Mouse (Mus musculus): ENCODE measurements around the gene Psip1. TPM values are rescaled to one million over a fixed set of nuclear protein-coding genes. Genes with fewer than 3 reads are reported as not detected.
A peak's percentile ranks its signal among the peaks of the same experiment; 100 is the strongest.
"Not testable (repeated sequence)": the region's sequence is repeated elsewhere in the genome, so short reads cannot be mapped to it uniquely, and the experiment has no call there.

The Psip1 gene
- total and polyA plus RNA-seq, 3 experiments, result 54.0 to 161 (median 68.1) TPM

DNA sequence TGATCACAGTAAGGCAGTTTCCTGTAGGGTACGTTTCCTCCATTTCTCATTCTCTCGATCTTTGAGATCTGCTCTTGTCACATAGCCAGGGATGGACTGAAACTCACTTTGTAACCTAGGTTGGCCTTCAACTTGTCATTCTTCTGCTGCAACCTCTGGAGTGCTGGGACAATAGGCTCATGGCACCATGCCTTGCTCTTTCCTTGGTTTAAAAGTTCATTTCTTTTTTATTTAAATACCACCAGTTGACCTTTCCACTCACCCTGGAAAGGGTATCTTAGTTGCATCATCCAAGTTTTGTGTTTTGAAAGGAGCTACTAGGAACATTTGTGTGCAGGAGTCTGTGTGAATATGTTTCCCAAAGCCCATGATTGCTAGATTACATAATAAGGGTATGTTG lies 32.9 kb upstream of the Psip1 start:
- no peak for TF ChIP-seq NRF1 (IDR thresholded peaks at IDR 0.05; ENCODE audit: insufficient read depth, low read depth, low read length, poor library complexity, severe bottlenecking)
- no peak for TF ChIP-seq ETS1 (IDR thresholded peaks at IDR 0.05; ENCODE audit: low read depth, low read length)
- TF ChIP-seq JUND (IDR thresholded peaks at IDR 0.05; ENCODE audit: low read depth, low read length), result no peak
- TF ChIP-seq HCFC1 (IDR thresholded peaks at IDR 0.05; ENCODE audit: low read depth, low read length), result no peak
- TF ChIP-seq TBP (IDR thresholded peaks at IDR 0.05; ENCODE audit: low read depth, low read length), result no peak
- TF ChIP-seq MAZ (IDR thresholded peaks at IDR 0.05; ENCODE audit: low read depth, low read length), result no peak
- TF ChIP-seq MAFK (IDR thresholded peaks at IDR 0.05; ENCODE audit: borderline replicate concordance, low read depth, low read length), result no peak
- no peak for TF ChIP-seq ZMIZ1 (IDR thresholded peaks at IDR 0.05; ENCODE audit: low read depth, low read length)
- no peak for TF ChIP-seq GABPA (IDR thresholded peaks at IDR 0.05; ENCODE audit: low read depth, low read length)
- TF ChIP-seq CHD1 (IDR thresholded peaks at IDR 0.05; ENCODE audit: low read depth, low read length), result no peak
- TF ChIP-seq SIN3A (IDR thresholded peaks at IDR 0.05; ENCODE audit: low read length), result no peak
- TF ChIP-seq UBTF (IDR thresholded peaks at IDR 0.05; ENCODE audit: borderline replicate concordance, insufficient read depth, low read depth, low read length), result no peak
- no peak for TF ChIP-seq RAD21 (IDR thresholded peaks at IDR 0.05; ENCODE audit: low read depth, low read length)
- TF ChIP-seq RCOR1 (IDR thresholded peaks at IDR 0.05; ENCODE audit: low read depth, low read length), result no peak
- no peak for TF ChIP-seq MXI1 (IDR thresholded peaks at IDR 0.05; ENCODE audit: low read depth, low read length)
- TF ChIP-seq KAT2A (conservative IDR thresholded peaks at IDR 0.05; ENCODE audit: low read depth, low read length), result no peak
- DNase-seq (ENCODE audit: low read depth, low spot score), result no peak
- H3K27ac ChIP-seq (ENCODE audit: control insufficient read depth, low read depth, low read length), result no peak overlapping the region
- no peaks in the 10 kb centered on the region for H3K79me2 ChIP-seq (ENCODE audit: control insufficient read depth, insufficient read depth, low read length, poor library complexity)
- H3K9ac ChIP-seq (ENCODE audit: control insufficient read depth, low read depth, low read length, poor library complexity, severe bottlenecking), result no peak overlapping the region
- H3K36me3 ChIP-seq (ENCODE audit: control insufficient read depth in 1 of 2, insufficient read depth in 2 of 2, low read length in 2 of 2), result peaks cover 0 to 17% of the 10 kb centered on the region in 2 experiments; a peak in 2 of 4 replicates
- no peak overlapping the region for H3K4me3 ChIP-seq (ENCODE audit: control insufficient read depth in 1 of 2, insufficient read depth in 1 of 2, low read depth in 2 of 2, low read length in 2 of 2)
- H3K9me3 ChIP-seq (replicated peaks; ENCODE audit: insufficient read depth, low read length), result no peaks in the 10 kb centered on the region
- no peaks in the 10 kb centered on the region for H3K27me3 ChIP-seq (ENCODE audit: control insufficient read depth in 1 of 2, insufficient read depth in 2 of 2, low read length in 2 of 2)
- H3K4me1 ChIP-seq (ENCODE audit: control insufficient read depth in 1 of 2, insufficient read depth in 2 of 2, low read length in 2 of 2), result peaks cover 0 to 3% of the 10 kb centered on the region in 2 experiments; a peak in 3 of 4 replicates

DNA sequence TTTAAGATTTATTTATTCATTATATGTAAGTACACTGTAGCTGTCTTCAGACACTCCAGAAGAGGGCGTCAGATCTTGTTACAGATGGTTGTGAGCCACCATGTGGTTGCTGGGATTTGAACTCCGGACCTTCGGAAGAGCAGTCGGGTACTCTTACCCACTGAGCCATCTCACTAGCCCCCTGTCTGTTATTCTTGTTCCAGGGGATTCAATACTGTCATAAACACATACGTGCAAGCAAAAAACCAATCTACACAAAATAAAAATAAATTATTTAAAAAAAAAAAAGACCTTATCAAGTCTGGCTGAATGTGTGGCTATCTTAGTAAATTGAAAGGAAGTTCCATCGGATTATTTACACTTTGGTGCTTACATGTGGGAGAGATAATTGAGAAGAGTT lies 29.9 kb upstream of the Psip1 start:
- not testable (repeated sequence) for H3K27ac ChIP-seq (ENCODE audit: control insufficient read depth, low read depth, low read length); H3K27me3 ChIP-seq (ENCODE audit: control insufficient read depth in 1 of 2, insufficient read depth in 2 of 2, low read length in 2 of 2); H3K4me3 ChIP-seq (ENCODE audit: control insufficient read depth in 1 of 2, insufficient read depth in 1 of 2, low read depth in 2 of 2, low read length in 2 of 2); H3K79me2 ChIP-seq (ENCODE audit: control insufficient read depth, insufficient read depth, low read length, poor library complexity); H3K9me3 ChIP-seq (replicated peaks; ENCODE audit: insufficient read depth, low read length); H3K4me1 ChIP-seq (ENCODE audit: control insufficient read depth in 1 of 2, insufficient read depth in 2 of 2, low read length in 2 of 2); H3K9ac ChIP-seq (ENCODE audit: control insufficient read depth, low read depth, low read length, poor library complexity, severe bottlenecking)
- DNase-seq (ENCODE audit: low read depth, low spot score), result peak; percentile 34
- TF ChIP-seq TBP (IDR thresholded peaks at IDR 0.05; ENCODE audit: low read depth, low read length), result peak; percentile 56; the same call in 1 of the 2 replicates
- TF ChIP-seq TCF12 (IDR thresholded peaks at IDR 0.05; ENCODE audit: low read depth, low read length), result 0 out of 2 replicates have a peak, but pooled peaks have one; percentile 6
- TF ChIP-seq ETS1 (IDR thresholded peaks at IDR 0.05; ENCODE audit: low read depth, low read length), result 0 out of 2 replicates have a peak, but pooled peaks have one; percentile 13
- peak; percentile 63; the same call in 1 of the 2 replicates for TF ChIP-seq ZNF384 (IDR thresholded peaks at IDR 0.05; ENCODE audit: low read depth, low read length)
- peak; percentile 49 for TF ChIP-seq GATA1 (IDR thresholded peaks at IDR 0.05; ENCODE audit: low read depth, low read length)
- TF ChIP-seq EP300 (IDR thresholded peaks at IDR 0.05; ENCODE audit: low read depth in 1 of 2, low read length in 2 of 2), result peak; percentile 21 to 44; a peak in 2 of 4 replicates
- peaks cover 0 to 12% of the 10 kb centered on the region in 2 experiments; a peak in 2 of 4 replicates for H3K36me3 ChIP-seq (ENCODE audit: control insufficient read depth in 1 of 2, insufficient read depth in 2 of 2, low read length in 2 of 2)

Data from MEL (cell line).